Mouse (Mus musculus): Measurements from ENCODE around the gene Foxp1. TPM values are rescaled to one million over a fixed set of nuclear protein-coding genes. Genes with fewer than 3 reads are reported as not detected.

Gene Foxp1
- total RNA-seq, 2 experiments from 2014 or later: 82.4 to 85.4 TPM

GRCm38 (mm10) chr6:99073303-99074271 is 448.9 kb downstream of the Foxp1 start:
- no peak for DNase-seq

DNA sequence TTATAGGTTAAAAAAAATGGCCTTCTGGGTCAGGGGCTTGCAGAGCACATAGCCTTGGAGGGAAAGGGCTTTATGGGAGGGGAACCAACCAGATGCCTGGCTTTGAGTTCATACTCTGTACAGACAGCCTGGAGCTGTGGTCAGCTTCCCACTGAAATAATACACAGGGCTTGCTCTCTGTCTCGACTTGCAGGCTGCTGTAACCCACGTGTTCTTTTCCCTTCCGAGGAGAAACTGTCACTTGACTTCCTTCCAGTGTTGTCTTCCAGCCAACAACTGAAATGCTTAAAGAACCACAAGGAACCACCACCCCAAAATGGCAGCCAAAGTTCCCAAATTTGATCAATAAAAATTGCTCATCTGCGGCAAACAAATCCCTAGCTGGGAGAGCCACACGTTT is 451.8 kb downstream of the Foxp1 start:
- no peak for DNase-seq

GRCm38 (mm10) chr6:99069726-99070125 is 452.8 kb downstream of the Foxp1 start:
- DNase-seq: no peak

DNA sequence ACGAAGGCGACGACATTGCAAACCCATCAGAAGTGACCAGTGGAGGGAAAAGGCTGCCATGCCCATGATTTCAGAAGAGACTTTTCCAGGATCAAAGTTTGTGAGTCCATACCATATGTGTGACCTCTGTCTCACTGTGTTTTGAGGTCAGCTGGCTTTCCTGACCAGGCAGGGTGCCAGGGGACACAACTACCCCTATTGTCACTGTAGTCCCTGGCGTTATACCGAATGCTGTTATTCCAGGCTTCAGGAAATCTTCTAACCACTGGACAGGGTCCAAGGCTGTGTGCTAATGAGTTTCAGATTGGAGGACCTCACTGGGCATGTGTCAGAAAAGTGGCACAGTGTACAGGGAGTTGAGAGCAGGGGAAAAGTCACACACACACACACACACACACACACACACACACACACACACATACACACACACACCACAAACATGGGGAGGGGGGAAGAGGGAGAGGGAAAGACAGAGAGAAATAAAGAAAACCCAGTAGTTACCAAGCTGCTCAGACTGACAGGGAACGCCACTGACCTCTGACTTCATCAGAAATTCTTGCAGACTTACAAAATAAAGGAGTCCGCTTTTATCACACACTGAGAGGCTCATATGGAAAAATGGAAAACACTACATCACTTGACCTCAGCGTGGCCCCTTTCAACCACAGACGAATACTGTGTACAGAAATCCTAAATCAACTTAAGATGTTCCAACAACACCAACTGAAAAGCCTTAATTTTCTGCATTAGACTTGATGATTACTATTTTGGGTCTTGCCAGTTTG is 456.8 kb downstream of the Foxp1 start:
- no peak for DNase-seq

GRCm38 (mm10) chr6:99063982-99064484 is 458.5 kb downstream of the Foxp1 start:
- no peak for DNase-seq

GRCm38 (mm10) chr6:99062931-99063330 is 459.6 kb downstream of the Foxp1 start:
- no peak for DNase-seq

GRCm38 (mm10) chr6:99058688-99059087 is 463.8 kb downstream of the Foxp1 start:
- no peak for DNase-seq

DNA sequence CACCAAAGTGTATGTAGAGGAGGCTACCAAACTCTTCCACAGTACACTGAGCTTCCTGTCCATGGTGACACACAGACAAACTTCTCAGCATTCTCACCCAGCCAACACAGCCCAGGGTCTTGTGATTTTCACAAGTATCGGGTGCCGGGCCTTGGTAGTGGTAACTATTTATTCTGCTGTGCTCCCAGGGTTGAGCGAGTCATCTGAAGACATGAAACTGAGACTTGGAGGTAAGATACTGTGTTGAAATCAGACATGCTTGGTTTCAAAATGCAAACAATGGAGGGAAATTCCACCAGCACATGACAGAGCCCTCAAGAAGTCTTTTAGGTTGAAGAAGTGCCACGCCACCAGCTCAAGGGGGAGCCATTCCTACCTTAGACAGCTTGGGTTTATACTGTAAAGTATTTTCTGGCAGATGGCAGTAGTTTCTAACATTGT is 465.4 kb downstream of the Foxp1 start:
- no peak for DNase-seq

DNA sequence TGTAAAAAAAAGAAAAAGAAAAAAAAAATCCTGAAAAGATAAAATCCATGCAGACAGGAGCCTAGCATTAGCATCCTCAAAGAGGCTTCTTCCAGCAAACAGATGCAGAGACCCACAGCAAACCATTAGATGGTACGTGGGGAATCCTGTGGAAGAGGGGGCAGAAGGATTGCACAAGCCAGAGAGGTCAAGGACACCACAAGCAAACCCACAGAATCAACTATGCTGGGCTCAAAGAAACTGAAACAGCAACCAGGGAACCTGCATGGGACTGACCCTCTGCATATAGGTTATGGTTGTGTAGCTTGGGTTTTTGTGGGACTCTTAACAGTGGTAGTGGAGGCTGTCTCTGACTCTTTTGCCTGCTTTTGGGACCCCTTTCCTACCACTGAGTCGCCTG is 466.1 kb downstream of the Foxp1 start:
- no peak for DNase-seq

DNA sequence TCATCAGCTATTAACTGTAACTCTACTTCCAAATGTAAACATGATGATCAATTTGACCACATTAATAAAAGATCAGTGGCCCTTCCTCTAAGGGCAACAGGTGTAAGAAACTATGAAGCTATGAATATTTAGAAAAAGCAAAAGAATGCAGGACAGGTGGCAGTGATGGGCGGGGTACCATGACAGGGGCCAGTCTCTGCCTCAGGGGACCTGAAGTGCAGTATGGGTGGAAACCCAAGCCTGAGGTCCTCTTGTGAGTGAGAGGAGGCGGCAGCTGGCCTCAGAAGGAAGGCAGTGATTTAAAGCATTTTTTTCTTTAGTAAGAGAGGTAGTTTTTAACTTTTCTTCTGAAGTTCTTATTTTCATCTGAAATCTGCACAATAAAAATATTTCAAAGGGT is 468.5 kb downstream of the Foxp1 start:
- no peak for DNase-seq

DNA sequence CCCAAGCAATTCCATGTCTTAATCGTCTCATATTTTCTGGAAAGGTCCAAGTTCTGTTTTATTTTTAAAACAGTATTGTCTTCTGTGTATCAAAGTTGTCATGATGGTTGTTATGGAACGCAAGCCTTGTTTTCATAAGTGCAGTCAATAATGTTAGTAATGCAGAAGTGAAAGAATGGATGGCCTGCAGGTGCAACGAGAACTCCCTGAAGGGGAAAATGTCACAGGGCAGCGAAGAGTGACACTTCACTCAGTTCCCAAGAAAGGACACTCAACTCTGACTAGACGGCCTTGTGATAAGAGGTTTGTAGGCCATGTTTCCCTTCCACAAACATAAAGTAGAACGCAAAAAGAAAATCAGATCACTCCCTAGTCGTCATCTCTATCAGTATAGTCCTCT is 469.4 kb downstream of the Foxp1 start:
- DNase-seq: no peak

DNA sequence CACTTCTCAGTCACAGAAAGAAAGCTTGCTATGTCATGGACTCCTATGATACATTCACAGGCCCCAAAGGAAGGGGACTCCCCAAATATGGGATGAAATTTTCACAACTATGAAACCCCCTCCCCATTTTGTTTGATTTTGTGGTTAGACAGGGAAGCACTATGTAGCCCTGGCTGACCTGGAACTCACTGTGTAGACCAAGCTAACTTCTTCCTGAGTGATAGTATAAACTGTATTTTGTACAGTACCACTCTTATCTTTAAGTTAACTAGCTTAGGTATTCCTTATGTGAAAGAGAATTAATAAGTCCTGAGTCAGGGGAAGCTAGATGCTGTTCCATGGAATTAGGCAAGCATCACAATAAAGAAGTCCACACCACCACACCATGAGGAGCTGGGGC is 470.8 kb downstream of the Foxp1 start:
- no peak for DNase-seq

DNA sequence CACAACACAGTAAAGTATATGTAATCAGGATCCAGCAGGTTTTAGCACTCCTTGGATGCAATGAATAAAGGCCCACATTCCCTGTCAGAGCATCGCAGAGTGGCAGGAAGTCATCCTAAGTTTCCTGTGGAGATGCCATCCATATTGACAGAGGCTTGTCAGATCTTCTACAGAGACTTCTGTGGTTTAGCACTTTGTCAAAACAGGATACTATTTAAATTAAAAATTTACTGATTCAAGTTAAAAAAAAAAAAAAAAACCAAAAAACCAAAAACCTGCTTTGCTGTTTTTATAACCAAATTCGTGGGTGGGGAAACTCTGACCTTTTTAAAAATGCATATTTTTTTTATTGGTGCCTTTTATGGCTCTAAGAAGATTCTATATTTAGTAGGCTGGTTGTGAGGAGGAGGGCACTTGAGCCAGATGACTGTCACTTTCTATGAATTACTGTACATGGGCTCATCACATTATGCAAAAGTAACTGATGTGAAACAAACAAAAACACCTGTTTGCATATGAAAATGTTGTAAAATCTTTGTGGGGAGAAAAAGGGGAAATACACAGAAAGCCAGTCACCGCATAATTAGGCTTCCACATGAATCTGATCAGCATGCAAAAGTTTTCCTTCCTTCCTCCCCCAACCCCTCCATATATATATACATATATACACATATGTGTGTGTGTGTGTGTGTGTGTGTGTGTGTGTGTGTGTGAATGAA is 472.1 kb downstream of the Foxp1 start:
- no peak for DNase-seq

GRCm38 (mm10) chr6:99047322-99047721 is 475.2 kb downstream of the Foxp1 start:
- no peak for DNase-seq

GRCm38 (mm10) chr6:99045845-99046788 is 476.4 kb downstream of the Foxp1 start:
- no peak for DNase-seq

GRCm38 (mm10) chr6:99043932-99044664 is 478.4 kb downstream of the Foxp1 start:
- no peak for DNase-seq

- DNase-seq: no peak
Measured at GRCm38 (mm10) chr6:99043226-99043625, 479.3 kb downstream of the Foxp1 start.

DNA sequence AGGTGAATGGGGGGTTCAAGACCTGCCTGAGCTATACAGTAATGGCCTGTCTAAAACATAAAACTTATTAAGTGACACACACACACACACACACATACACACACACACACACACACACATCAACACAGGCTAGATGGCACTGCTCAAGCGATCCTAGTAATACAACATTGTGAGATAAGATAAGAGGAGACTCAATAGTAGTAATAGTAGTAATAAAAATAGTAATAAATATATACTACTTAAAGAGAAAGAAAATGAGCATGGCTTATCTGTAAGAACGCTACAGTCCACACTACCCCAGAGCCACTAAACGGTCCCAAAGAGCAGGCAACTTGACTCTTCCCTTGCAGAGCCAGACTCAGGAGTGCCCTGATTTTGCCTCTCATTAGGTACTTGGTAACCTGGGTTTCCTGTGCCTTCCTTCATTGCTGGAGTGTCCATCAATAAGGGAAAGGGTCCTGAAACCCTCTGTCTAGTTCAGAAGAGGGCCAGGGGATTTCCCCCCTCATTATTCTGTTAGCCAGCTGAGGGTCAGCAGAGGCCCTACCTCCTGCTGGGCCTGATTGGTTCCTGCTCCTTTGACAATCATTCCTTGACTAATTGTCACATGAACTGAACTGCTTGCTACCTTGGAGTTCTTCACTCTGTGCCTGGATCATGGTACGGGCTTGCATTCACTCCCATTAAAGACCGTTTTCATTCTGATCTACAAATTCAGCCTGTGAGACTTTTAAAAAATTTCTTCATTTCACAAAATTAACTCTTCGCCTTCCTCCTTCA is 480.2 kb downstream of the Foxp1 start:
- no peak for DNase-seq

GRCm38 (mm10) chr6:99038977-99039376 is 483.5 kb downstream of the Foxp1 start:
- no peak for DNase-seq

Measured in layer of hippocampus, postnatal 36 days (tissue).